Mouse (Mus musculus) monocyte, adult 2 months (primary cell): ENCODE results near the gene Pex16.
A peak's percentile ranks its signal among the peaks of the same experiment; 100 is the strongest.
"Not testable (repeated sequence)": the region's sequence is repeated elsewhere in the genome, so short reads cannot be mapped to it uniquely, and the experiment has no call there.

Experiments
- DNase-seq, 2 experiments: peaks; one replicate each; pipeline ENCODE4 v3.0.0; 2022; ENCODE audit warnings: low spot score in 2 of 2, low read depth in 1 of 2

Gene Pex16

GRCm38 (mm10) chr2:92386821-92387570 lies 12.5 kb downstream of the Pex16 start:
- DNase-seq: no peak

GRCm38 (mm10) chr2:92387646-92388045 lies 13.2 kb downstream of the Pex16 start:
- DNase-seq: no peak

- DNase-seq: no peak
These were observed 13.6 kb downstream of the Pex16 start for GRCm38 (mm10) chr2:92388081-92388517.

- DNase-seq: peak in 1 of 2 experiments; percentile 18
These were observed 14.6 kb downstream of the Pex16 start for GRCm38 (mm10) chr2:92388891-92389641.

- no peak for DNase-seq
These were observed 15.2 kb downstream of the Pex16 start for GRCm38 (mm10) chr2:92389645-92390044.

GRCm38 (mm10) chr2:92390206-92390930 lies 15.9 kb downstream of the Pex16 start:
- no peak for DNase-seq

- DNase-seq: no peak
These were observed 16.6 kb downstream of the Pex16 start for GRCm38 (mm10) chr2:92391116-92391515.

- DNase-seq: no peak
These were observed 17.3 kb downstream of the Pex16 start for GRCm38 (mm10) chr2:92391703-92392317.

GRCm38 (mm10) chr2:92392318-92393264 lies 18.1 kb downstream of the Pex16 start:
- DNase-seq: no peak

- DNase-seq: no peak
These were observed 21.1 kb downstream of the Pex16 start for GRCm38 (mm10) chr2:92395535-92395934.

- DNase-seq: no peak
These were observed 23.0 kb downstream of the Pex16 start for GRCm38 (mm10) chr2:92397436-92397835.

- not testable (repeated sequence) for DNase-seq
These were observed 25.4 kb downstream of the Pex16 start for GRCm38 (mm10) chr2:92399877-92400276.

GRCm38 (mm10) chr2:92400682-92401081 lies 26.2 kb downstream of the Pex16 start:
- no peak for DNase-seq

- no peak for DNase-seq
These were observed 26.6 kb downstream of the Pex16 start, which contains the start of gene Mapk8ip1 for GRCm38 (mm10) chr2:92401091-92401561. TSS of gene Mapk8ip1 (minus strand) at chr2:92401263.

- no peak for DNase-seq
These were observed 28.3 kb downstream of the Pex16 start for GRCm38 (mm10) chr2:92402591-92403326.

- no peak for DNase-seq
These were observed 29.4 kb downstream of the Pex16 start for GRCm38 (mm10) chr2:92403776-92404319.

- DNase-seq: no peak
These were observed 30.3 kb downstream of the Pex16 start for GRCm38 (mm10) chr2:92404737-92405136.

- DNase-seq: no peak
These were observed 31.2 kb downstream of the Pex16 start for GRCm38 (mm10) chr2:92405687-92406086.
